Mouse (Mus musculus): Measurements from ENCODE around the gene Alkbh5.

DNA sequence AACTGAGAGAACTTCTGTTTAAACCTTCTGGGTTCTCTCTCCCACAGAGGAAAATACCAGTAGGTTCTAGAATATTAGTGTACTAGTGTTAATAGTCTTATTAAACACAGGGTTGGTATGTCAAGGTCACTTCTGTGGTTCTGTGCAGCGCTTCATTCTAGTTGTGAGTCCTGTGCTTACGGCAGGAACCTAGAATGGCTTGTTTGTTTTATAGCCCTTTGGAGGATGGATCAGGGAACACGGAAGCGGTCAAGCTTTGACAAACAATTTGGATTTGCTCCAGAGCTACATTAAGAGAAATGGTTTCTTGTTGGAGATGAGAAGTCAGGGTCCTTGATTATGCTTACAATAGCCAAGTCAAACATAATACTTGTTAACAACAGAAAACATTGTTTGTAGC is 9.3 kb downstream of the Alkbh5 start:
- TF ChIP-seq CTCF (IDR thresholded peaks at IDR 0.05; ENCODE audit: low read depth), result no peak
- TF ChIP-seq EP300 (IDR thresholded peaks at IDR 0.05; ENCODE audit: low read depth), result no peak

Data from liver, postnatal 0 days (tissue).